Mouse (Mus musculus) liver, embryonic 14.5 days (tissue): ENCODE results near the gene Agr3.

Source experiments
- CTCF ChIP-seq: IDR thresholded peaks from 2 replicates; pipeline ENCODE4 v1.5.1; 2016; ENCODE audit warnings: antibody characterized with exemption, low read depth, control low read depth
- EP300 ChIP-seq: IDR thresholded peaks from 2 replicates; pipeline ENCODE4 v1.6.1; 2016; ENCODE audit warnings: antibody characterized with exemption, low read depth

- TF ChIP-seq CTCF: no peak
- TF ChIP-seq EP300: no peak
Observed at GRCm38 (mm10) chr12:35896764-35897282, 28.6 kb upstream of the Agr3 start.
